Mouse (Mus musculus) spleen, adult 2 months (tissue): ENCODE measurements around the gene G430095P16Rik. TPM values are rescaled to one million over a fixed set of nuclear protein-coding genes. Genes with fewer than 3 reads are reported as not detected.
A peak's percentile ranks its signal among the peaks of the same experiment; 100 is the strongest.

Experiments
- DNase-seq, 2 experiments: peaks; one replicate each; pipeline versions ENCODE4 v3.0.0 to v3.0.0-alpha.2; 2012 to 2021; ENCODE audit warnings: low spot score in 2 of 2, low read depth in 1 of 2
- H3K27ac ChIP-seq: fragments of 200-500 bp; 2 replicates; pipeline ENCODE4 v1.5.1; 2012; ENCODE audit warnings: low read length, inconsistent platforms; ENCODE audit not compliant: insufficient read depth
- H3K27me3 ChIP-seq: fragments of 200-500 bp; 2 replicates; pipeline ENCODE4 v1.6.1; 2012; ENCODE audit warnings: mild to moderate bottlenecking, moderate library complexity, low read length, inconsistent platforms; ENCODE audit not compliant: control insufficient read depth, insufficient read depth
- H3K36me3 ChIP-seq: fragments of 200-500 bp; 2 replicates; pipeline ENCODE4 v1.6.1; 2012; ENCODE audit warnings: mild to moderate bottlenecking, low read length, inconsistent platforms; ENCODE audit not compliant: control insufficient read depth, insufficient read depth
- H3K4me1 ChIP-seq: fragments of 200-500 bp; 2 replicates; pipeline ENCODE4 v1.6.1; 2011; ENCODE audit warnings: inconsistent platforms; ENCODE audit not compliant: control insufficient read depth, insufficient read depth, insufficient read length
- H3K4me3 ChIP-seq: fragments of 200-500 bp; 2 replicates; pipeline ENCODE4 v1.5.1; 2011; ENCODE audit warnings: mild to moderate bottlenecking, inconsistent platforms; ENCODE audit not compliant: insufficient read depth, insufficient read length; ENCODE audit errors: extremely low read depth
- CTCF ChIP-seq: fragments of 200-500 bp; IDR thresholded peaks from 2 replicates; pipeline ENCODE4 v1.5.1; 2011; ENCODE audit warnings: mild to moderate bottlenecking, inconsistent platforms; ENCODE audit not compliant: insufficient read depth, insufficient read length, insufficient replicate concordance; ENCODE audit errors: extremely low read depth
- POLR2A ChIP-seq: fragments of 200-500 bp; IDR thresholded peaks from 2 replicates; pipeline ENCODE4 v1.6.1; 2011; ENCODE audit warnings: low read depth, low read length, inconsistent platforms
- WGBS: fragments of 180-500 bp; shearing (Covaris S2); methylation state at CpG from one replicate; pipeline ENCODE4 v1.1.7; 2018; 5-methylcytosine and 5-hydroxymethylcytosine counted together
- polyA plus RNA-seq: library from polyadenylated mRNA; depleted of rRNA; stranded (reverse); fragments of >200 nt; gene quantifications from 2 replicates; pipeline ENCODE4 v1.2.3, GENCODE M21; 2012

G430095P16Rik gene
- polyA plus RNA-seq, 1 experiment, result 4.5 TPM

GRCm38 (mm10) chr8:84706610-84707266 is 16.1 kb upstream of the G430095P16Rik start:
- Histone ChIP-seq H3K27ac (peak overlapping the region; percentile 64), H3K4me3 (peak overlapping the region; percentile 49), H3K36me3 (0 out of 2 replicates have a peak, but pooled peaks cover 5% of the 10 kb centered on the region), H3K27me3 (peaks cover 3% of the 10 kb centered on the region; the same call in 1 of the 2 replicates), H3K4me1 (peaks cover 42% of the 10 kb centered on the region)
- WGBS, result 6% methylated on average over 39 of the region's 45 CpGs
- peak in 1 of 2 experiments; percentile 22 for DNase-seq
- TF ChIP-seq CTCF, result no peak
- TF ChIP-seq POLR2A, result no peak

GRCm38 (mm10) chr8:84707267-84707883 is 15.4 kb upstream of the G430095P16Rik start:
- DNase-seq, result peak in 1 of 2 experiments; percentile 80
- 5% methylated on average over 22 of the region's 22 CpGs for WGBS
- Histone ChIP-seq H3K27ac (peak overlapping the region; percentile 58), H3K27me3 (peaks cover 3% of the 10 kb centered on the region; the same call in 1 of the 2 replicates), H3K4me3 (peak overlapping the region; percentile 49), H3K4me1 (peaks cover 40% of the 10 kb centered on the region), H3K36me3 (0 out of 2 replicates have a peak, but pooled peaks cover 5% of the 10 kb centered on the region)
- TF ChIP-seq POLR2A (no peak; the same call in 1 of the 2 replicates), CTCF (no peak)

- H3K27ac ChIP-seq, result 0 out of 2 replicates have a peak overlapping the region, but pooled peaks have one; percentile 58
- peak in 1 of 2 experiments; percentile 26 for DNase-seq
- 46% methylated on average over 15 of the region's 15 CpGs for WGBS
- peaks cover 33% of the 10 kb centered on the region for H3K4me1 ChIP-seq
- H3K4me3 ChIP-seq, result 0 out of 2 replicates have a peak overlapping the region, but pooled peaks have one; percentile 49
- TF ChIP-seq POLR2A (no peak), CTCF (no peak)
- peaks cover 3% of the 10 kb centered on the region; the same call in 1 of the 2 replicates for H3K27me3 ChIP-seq
- 0 out of 2 replicates have a peak, but pooled peaks cover 2% of the 10 kb centered on the region for H3K36me3 ChIP-seq
Observed at GRCm38 (mm10) chr8:84708071-84708541, 14.7 kb upstream of the G430095P16Rik start.

GRCm38 (mm10) chr8:84708774-84709475 is 13.9 kb upstream of the G430095P16Rik start:
- TF ChIP-seq CTCF (peak; percentile 96; the same call in 1 of the 2 replicates), POLR2A (no peak)
- H3K4me3 ChIP-seq, result no peak overlapping the region
- WGBS, result 34% methylated on average over 12 of the region's 12 CpGs
- H3K27ac ChIP-seq, result no peak overlapping the region
- peaks cover 3% of the 10 kb centered on the region; the same call in 1 of the 2 replicates for H3K27me3 ChIP-seq
- peak; percentile 71 to 79 for DNase-seq
- H3K4me1 ChIP-seq, result peaks cover 28% of the 10 kb centered on the region
- 0 out of 2 replicates have a peak, but pooled peaks cover 2% of the 10 kb centered on the region for H3K36me3 ChIP-seq

- no peak for DNase-seq
- 97% methylated on average over 1 of the region's 1 CpGs for WGBS
Observed at GRCm38 (mm10) chr8:84709931-84710330, 12.9 kb upstream of the G430095P16Rik start.

GRCm38 (mm10) chr8:84711312-84711711 is 11.5 kb upstream of the G430095P16Rik start:
- H3K4me1 ChIP-seq, result peaks cover 17% of the 10 kb centered on the region
- WGBS, result 88% methylated on average over 3 of the region's 3 CpGs
- no peak overlapping the region for H3K4me3 ChIP-seq
- no peak for TF ChIP-seq CTCF
- no peak for TF ChIP-seq POLR2A
- no peaks in the 10 kb centered on the region for H3K36me3 ChIP-seq
- DNase-seq, result no peak
- no peak overlapping the region for H3K27ac ChIP-seq
- H3K27me3 ChIP-seq, result peaks cover 3% of the 10 kb centered on the region; the same call in 1 of the 2 replicates

More at GRCm38 (mm10) chr8:84709931-84710330, 12.9 kb upstream of the G430095P16Rik start:
- H3K36me3 ChIP-seq, result no peaks in the 10 kb centered on the region
- H3K27me3 ChIP-seq, result peaks cover 3% of the 10 kb centered on the region; the same call in 1 of the 2 replicates
- H3K4me1 ChIP-seq, result peaks cover 24% of the 10 kb centered on the region
- H3K4me3 ChIP-seq, result no peak overlapping the region
- H3K27ac ChIP-seq, result no peak overlapping the region
- TF ChIP-seq POLR2A (no peak), CTCF (no peak)
